Mouse (Mus musculus) splenic B cell, adult 2 months (primary cell): ENCODE measurements around the gene Tapbp.
A peak's percentile ranks its signal among the peaks of the same experiment; 100 is the strongest.

ENCODE experiments used
- DNase-seq: peaks from one replicate; pipeline ENCODE4 v3.0.0-alpha.2; 2011; ENCODE audit warnings: low read depth, low spot score
- H3K27me3 ChIP-seq: 2 replicates; pipeline ENCODE4 v1.6.1; 2012; ENCODE audit warnings: mild to moderate bottlenecking, low read length, moderate library complexity, mixed read lengths; ENCODE audit not compliant: control insufficient read depth, poor library complexity, insufficient read depth, severe bottlenecking
- H3K36me3 ChIP-seq: 2 replicates; pipeline ENCODE4 v1.6.1; 2012; ENCODE audit warnings: mild to moderate bottlenecking, low read length, moderate library complexity, mixed read lengths; ENCODE audit not compliant: control insufficient read depth, poor library complexity, insufficient read depth, severe bottlenecking

Tapbp gene

DNA sequence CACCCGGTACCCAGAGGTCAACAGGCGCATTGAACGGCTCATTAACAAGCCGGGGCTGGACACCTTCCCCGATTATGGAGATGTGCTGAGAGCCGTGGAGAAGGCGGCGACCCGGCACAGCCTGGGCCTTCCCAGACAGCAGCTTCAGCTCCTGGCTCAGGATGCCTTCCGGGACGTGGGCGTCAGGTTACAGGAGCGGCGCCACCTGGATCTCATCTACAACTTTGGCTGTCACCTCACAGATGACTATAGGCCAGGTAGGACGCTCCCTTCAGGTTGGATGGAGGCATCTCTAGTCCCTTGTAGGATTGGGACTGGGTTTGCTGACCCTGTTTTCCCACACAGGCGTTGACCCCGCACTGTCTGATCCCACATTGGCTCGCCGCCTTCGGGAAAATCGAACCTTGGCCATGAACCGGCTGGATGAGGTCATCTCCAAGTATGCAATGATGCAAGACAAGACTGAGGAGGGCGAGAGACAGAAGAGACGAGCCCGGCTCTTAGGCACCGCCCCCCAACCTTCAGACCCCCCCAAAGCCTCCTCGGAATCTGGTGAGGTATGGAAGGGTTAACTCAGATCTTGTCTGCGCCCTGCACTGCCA, 3.8 kb upstream of the Tapbp start:
- DNase-seq = no peak
- Histone ChIP-seq H3K36me3 (peaks cover 14% of the 10 kb centered on the region), H3K27me3 (no peaks in the 10 kb centered on the region)

DNA sequence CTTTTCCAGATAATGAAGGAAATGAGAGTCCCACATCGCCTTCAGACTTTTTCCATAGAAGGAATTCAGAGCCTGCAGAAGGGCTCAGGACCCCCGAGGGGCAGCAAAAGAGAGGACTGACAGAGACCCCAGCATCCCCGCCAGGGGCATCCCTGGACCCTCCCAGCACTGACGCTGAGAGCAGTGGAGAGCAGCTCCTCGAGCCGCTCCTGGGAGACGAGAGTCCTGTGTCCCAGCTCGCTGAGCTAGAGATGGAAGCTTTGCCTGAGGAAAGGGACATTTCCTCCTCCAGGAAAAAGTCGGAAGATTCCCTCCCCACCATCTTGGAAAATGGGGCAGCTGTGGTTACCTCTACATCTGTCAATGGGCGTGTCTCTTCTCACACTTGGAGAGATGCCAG, 2.4 kb upstream of the Tapbp start:
- Histone ChIP-seq H3K27me3 (no peaks in the 10 kb centered on the region), H3K36me3 (peaks cover 14% of the 10 kb centered on the region)
- DNase-seq = no peak

DNA sequence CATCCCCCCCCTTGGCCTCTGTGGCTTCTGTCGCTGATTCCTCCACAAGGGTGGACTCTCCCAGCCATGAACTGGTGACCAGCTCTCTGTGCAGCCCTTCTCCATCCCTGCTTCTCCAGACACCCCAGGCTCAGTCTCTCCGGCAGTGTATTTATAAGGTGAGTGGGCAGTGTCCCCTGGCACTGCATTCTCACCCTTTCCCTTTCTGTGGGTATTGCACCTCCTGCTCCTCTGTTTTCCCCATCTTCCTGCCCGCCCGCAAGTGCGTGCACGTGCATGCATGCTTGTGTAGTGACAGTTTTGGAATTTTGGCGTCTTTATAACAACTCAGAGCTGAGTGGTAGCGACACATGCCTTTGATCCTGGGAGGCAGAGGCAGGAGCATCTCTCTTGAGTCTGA, 1.8 kb upstream of the Tapbp start:
- no peaks in the 10 kb centered on the region for H3K27me3 ChIP-seq
- no peak for DNase-seq

DNA sequence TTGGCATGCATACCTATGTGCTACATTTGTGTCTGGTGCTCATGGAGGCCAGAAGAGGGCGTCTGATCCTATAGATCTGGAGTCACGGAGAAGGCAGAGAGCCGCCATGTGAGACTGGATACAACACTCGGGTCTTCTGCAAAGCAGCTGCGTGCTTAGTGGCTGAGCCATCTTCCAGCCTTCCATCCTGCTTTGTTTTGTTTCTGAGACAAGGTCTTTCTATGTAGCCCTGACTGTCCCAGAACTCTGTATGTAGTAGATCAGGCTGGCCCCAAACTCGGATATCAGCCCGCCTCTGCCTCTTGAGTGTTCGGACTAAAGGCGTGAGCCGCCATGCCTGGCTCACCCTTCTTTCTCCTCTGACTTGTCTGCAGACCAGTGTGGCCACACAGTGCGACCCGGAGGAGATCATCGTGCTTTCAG, 719 bp upstream of the Tapbp start:
- H3K27me3 ChIP-seq = no peaks in the 10 kb centered on the region
- H3K36me3 ChIP-seq = peaks cover 14% of the 10 kb centered on the region
- no peak for DNase-seq

More for the DNA sequence above, 1.8 kb upstream of the Tapbp start:
- H3K36me3 ChIP-seq = peaks cover 14% of the 10 kb centered on the region

DNA sequence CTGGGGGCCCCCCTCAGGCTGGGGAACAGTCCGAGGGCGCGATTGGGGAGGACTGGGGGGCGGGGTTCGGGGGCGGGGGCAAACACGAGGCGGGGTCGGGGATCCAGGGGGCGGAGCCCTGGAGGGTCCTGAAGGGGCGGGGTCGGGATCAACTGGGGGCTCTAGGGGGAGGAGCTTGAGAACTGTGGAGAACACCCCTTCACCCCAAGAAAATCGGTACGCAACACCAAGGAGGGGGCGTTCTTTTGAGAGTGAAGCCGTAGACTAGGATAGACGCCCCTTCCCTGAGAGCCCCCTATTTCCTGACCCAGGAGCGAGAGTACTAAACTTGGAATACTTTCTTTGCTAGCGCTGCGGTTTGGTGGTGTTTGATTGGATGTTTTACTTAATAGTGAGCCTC, 595 bp downstream of the Tapbp start:
- Histone ChIP-seq H3K27me3 (no peaks in the 10 kb centered on the region), H3K36me3 (peaks cover 17% of the 10 kb centered on the region)
- no peak for DNase-seq

DNA sequence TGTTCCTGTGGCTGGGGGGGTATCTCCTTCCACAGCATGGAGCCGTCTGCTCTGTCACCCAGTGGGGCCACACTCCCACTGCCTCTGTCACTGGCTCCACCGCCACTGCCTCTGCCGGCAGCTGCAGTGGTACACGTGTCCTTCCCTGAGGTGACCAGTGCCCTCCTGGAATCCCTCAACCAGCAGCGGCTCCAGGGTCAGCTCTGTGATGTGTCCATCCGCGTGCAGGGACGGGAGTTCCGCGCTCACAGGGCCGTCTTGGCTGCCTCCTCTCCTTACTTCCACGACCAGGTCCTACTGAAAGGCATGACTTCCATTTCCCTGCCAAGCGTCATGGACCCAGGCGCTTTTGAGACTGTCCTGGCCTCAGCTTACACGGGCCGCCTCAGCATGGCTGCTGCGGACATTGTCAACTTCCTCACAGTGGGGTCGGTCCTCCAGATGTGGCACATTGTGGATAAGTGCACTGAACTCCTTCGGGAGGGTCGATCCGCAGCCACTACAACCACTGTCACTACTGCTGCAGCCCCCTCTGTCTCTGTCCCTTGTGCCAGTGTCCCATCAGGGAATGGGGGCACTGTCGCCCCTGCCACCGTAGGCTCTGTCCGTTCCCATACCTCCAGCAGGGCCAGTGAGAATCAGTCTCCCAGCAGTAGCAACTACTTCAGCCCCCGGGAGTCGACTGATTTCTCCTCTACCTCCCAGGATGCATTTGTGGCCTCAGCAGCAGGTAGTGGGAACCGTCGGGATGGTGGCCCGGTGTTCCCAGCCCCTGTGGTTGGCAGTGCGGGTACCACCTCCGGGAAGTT, 1.4 kb downstream of the Tapbp start:
- DNase-seq = no peak
- Histone ChIP-seq H3K36me3 (peaks cover 16% of the 10 kb centered on the region), H3K27me3 (no peaks in the 10 kb centered on the region)

DNA sequence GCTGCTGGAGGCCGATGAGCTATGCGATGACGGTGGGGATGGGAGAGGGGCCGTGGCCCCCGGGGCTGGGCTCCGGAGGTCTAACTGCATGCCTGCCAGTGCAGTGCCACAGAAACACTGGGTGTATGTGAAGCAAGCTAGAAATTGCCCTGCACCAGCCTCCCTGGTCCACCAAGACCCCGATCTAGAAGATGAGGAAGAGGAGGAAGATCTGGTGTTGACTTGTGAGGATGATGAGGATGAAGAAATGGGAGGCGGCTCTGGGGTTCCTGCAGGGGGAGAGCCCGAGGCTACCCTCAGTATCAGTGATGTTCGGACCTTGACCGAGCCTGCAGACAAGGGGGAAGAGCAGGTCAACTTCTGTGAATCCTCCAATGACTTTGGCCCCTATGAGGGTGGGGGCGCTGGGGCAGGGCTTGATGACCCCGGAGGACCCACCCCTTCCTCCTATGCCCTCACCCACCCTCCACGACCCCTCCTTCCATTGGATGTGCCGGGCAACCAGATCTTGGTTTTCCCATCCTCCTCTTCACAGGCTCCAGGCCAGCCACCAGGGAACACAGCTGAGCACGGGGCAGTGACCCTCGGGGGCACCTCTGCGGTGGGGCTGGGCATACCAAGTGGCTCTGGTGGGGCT, 2.1 kb downstream of the Tapbp start:
- peaks cover 16% of the 10 kb centered on the region for H3K36me3 ChIP-seq
- no peak for DNase-seq
- no peaks in the 10 kb centered on the region for H3K27me3 ChIP-seq

DNA sequence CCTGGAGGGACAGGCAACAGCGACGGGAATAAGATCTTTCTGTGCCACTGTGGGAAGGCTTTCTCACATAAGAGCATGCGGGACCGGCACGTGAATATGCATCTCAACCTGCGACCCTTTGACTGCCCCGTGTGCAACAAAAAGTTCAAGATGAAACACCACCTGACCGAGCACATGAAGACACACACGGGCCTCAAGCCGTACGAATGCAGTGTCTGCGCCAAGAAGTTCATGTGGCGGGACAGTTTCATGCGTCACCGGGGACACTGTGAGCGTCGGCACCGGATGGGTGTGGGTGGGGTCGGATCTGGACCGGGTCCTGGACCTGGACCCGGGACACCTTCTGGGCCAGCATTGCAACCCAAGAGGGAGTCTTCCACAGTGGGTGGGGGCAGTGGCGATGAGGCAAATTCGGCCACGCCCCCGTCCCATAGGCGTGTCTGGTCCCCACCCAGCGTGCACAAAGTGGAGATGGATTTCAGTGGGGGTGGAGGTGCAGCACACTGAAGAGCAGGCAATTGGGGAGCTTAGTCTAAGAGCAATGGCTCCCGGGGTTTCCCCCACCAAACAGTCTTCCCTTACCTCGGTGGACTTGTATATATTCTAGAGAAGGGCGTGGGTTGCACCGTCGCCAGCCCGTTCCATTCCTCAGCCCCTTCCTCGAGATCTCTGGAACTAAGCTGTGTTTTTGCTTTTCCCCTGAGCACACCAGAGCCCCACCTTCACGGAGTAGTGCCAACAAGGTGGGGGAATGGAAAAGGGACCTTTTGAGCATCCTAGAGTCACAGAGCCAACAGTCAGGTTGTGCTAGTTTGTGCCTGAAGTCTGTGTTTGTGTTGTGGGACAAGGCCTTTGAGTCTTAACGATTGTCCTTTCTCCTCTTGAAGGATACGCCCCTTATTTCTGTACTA, 2.8 kb downstream of the Tapbp start:
- peak; percentile 34 for DNase-seq
- no peaks in the 10 kb centered on the region for H3K27me3 ChIP-seq
- H3K36me3 ChIP-seq = peaks cover 18% of the 10 kb centered on the region

DNA sequence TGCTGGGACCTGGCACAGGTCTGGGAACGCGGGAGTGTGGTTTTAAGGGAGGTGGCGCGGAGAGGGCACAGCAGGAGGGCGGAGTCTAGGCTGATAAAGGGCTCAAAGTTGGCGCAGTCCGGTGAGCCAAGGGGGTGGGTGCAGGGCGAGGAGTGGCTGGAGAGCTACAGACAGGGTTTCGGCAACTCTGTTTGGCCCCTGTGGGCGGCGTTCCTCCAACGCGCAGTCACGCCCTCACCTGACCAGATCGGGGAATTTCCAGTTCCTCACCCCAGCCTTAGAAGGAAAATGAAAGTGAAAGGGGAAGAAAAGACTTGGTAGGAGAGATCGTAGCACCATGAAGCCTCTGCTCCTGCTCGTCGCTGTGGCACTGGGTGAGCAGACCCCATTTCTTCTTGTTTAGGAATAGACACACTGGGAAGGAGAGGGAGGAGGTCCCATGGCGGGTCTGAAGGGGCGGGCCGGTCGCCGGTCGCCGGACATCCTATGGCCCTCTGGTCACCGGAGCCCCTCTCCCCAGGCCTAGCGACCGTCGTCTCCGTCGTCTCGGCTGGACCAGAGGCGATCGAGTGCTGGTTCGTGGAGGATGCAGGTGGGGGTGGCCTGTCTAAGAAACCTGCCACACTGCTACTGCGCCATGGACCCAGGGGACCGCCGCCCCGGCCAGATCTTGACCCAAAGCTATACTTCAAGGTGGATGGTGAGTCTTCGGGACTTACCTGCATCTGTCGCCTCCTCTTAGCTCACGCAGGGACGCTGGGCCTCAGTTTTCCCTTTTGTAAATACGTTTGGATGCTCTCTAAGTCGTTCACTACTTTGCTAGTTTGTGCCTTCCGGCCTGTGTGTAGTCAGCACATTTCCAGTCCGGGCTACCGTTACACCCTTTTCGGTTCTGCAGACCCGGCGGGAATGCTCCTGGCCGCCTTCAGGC, 3.9 kb downstream of the Tapbp start:
- peak; percentile 96 for DNase-seq
- Histone ChIP-seq H3K27me3 (no peaks in the 10 kb centered on the region), H3K36me3 (peaks cover 11% of the 10 kb centered on the region; the same call in 1 of the 2 replicates)

DNA sequence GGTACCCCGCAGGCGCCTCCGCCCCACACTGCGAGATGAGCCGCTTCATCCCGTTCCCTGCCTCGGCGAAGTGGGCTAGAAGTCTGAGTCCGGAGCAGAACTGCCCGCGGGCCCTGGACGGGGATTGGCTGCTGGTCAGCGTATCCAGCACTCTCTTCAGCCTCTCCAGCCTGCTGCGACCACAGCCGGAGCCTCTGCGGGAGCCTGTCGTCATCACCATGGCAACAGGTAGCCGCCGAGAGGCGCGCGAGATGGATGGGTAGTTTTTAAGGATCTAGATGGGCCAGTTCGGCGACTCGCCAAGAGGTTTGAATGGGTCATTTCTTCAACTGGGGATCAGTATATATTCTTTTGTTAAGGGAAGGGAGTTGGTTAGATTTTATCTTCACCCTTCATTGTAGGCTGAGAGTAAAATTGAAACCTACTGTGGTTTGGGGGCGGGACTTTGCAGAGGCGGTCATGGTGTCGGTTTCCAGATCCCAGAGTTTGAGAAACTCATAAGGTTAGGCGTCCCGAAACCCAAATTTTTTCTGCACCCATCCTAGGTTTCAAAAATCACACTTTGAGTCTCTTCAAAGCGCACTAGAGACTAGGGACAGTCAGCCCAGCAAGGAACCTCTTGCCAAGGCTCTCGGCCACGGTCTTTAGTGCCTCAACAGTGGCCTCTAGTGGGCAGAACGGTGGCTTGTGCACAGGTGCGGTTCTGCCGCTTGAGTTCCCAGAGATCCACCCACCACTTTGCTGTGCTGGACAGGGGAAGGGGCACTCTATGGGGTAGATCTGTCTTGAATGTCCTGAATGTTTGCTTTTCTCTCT, 4.8 kb downstream of the Tapbp start:
- H3K27me3 ChIP-seq = no peaks in the 10 kb centered on the region
- peak; percentile 93 for DNase-seq
- peaks cover 17% of the 10 kb centered on the region for H3K36me3 ChIP-seq

DNA sequence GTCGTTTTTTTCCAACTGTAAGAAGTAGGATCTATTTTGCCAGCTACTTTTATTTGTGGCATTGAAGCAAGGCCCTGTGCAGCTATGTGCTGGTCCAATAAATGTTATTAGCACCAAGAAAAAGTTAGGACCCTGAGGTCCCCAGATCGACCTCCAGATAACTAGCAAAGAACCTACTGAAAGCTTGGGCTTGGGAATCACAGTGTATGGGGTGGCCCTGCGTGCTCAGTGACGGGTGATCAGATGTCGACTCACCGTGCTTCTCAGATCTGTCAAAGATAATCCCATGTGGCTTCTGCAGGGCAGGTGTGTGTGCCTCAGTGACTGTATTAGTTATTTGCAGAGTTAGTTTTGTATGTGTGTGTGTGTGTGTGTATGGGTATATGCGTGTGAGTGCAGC, 5.7 kb downstream of the Tapbp start:
- peaks cover 19% of the 10 kb centered on the region for H3K36me3 ChIP-seq
- no peaks in the 10 kb centered on the region for H3K27me3 ChIP-seq
- DNase-seq = no peak

DNA sequence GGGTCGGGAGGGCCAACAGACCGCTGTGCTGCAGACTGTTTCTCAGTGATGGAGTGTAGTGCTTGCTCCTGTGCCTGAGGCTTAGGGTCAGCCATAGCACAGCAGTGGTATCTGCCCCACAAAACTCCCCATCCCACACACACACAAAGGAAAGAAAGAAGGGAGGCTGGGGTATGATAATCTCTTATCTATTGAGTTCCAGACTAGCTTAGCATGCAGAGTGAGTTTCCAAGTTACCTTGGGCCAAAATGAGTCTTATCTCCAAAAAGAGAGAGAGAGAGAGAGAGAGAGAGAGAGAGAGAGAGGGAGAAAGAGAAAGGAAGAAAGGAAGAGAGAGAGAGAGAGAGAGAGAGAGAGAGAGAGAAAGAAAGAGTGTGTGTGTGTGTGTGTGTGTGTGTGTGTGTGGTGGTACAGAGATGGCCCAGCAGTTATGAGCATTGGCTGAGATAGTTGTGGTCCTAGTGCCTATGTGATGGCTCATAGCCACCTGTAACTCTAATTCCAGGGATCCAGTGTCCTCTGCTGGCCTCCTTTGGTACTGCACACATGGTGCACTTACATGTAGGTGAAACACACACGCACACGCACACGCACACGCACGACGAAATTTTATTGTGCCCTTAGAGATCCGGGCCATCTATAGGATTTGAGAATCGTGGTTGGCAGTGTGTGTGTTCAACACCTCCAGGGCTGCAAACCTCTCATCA, 9.0 kb downstream of the Tapbp start:
- peaks cover 29% of the 10 kb centered on the region for H3K36me3 ChIP-seq
- DNase-seq = peak; percentile 72

More for the DNA sequence above, 9.0 kb downstream of the Tapbp start:
- H3K27me3 ChIP-seq = no peaks in the 10 kb centered on the region
